Mouse (Mus musculus): ENCODE results near the gene Cers4.

GRCm38 (mm10) chr8:4493686-4494440, 1.0 kb downstream of the Cers4 start:
- TF ChIP-seq CTCF (IDR thresholded peaks at IDR 0.05; ENCODE audit: low read depth) (no peak), EP300 (IDR thresholded peaks at IDR 0.05; ENCODE audit: low read depth) (0 out of 2 replicates have a peak, but pooled peaks have one; percentile 12)

Data from heart, postnatal 0 days (tissue).